Mouse (Mus musculus): ENCODE data around the gene Plk1.

The Plk1 gene

DNA sequence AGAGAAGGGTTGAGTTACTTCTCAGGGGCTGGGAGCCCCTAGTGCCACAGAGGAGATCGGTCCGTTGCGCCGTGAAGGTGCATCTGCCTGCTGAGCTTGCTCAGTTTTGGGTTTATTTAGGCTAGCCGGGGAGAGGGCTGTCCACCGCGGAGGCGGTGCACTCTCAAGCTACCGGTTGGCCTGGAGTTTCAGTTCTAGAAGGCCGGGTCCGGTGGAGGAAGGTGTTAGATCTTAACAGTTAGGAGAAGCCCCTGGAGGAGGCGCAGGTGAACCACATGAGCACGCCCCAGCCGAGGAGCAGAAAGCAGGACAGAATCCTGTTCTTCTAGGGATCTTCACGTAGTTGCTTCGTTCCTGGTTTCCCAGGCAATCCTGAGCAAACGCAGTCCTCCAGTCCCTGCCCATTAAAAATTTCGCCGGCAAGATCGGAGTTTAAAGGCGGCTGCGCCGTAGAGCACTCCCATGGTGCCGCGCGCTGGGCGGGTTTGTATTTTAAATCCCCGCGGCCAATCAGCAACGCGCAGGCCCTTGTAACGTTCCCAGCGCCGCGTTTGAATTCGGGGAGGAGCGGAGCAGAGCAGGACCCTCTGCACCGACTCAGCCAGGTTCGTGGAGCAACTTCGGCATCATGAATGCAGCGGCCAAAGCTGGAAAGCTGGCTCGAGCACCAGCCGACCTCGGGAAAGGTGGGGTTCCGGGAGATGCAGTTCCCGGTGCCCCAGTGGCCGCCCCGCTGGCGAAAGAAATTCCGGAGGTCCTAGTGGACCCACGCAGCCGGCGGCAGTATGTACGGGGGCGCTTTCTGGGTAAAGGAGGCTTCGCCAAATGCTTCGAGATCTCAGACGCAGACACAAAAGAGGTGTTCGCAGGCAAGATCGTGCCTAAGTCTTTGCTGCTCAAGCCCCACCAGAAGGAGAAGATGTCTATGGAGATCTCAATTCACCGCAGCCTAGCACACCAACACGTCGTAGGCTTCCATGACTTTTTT lies at the start of gene Plk1:
Gene Plk1 (plus strand): TSS at position 525 of the 988 bp plus-strand sequence.
- DNase-seq (ENCODE audit: low read depth, low spot score) = peak; percentile 95

DNA sequence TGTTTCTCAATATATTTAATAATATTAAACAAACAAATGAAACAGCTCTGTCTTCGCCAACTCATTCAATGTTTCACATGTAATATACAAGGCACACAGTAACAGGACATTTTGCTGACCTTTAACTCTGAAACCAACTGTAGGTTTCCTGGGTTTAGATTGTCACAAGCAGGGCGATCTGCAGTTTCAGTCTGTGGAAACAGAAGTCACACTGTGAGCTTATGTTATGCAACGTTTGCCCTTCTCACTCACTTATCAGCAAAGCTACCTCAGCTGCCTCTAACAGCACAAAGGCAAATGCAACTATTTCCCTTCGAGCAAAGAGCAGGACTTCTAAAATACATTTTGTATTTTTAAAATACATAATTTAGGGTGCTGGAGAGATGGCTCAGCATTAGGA lies 35.7 kb upstream of the Plk1 start:
- no peak for DNase-seq (ENCODE audit: low read depth, low spot score)

- DNase-seq (ENCODE audit: low read depth, low spot score) = peak; percentile 52
Observed at GRCm38 (mm10) chr7:122125636-122126035, 33.6 kb upstream of the Plk1 start.

- no peak for DNase-seq (ENCODE audit: low read depth, low spot score)
Observed at GRCm38 (mm10) chr7:122126946-122127345, 32.3 kb upstream of the Plk1 start.

- DNase-seq (ENCODE audit: low read depth, low spot score) = no peak
Observed at GRCm38 (mm10) chr7:122131834-122132233, 27.4 kb upstream of the Plk1 start.

GRCm38 (mm10) chr7:122132497-122133337 lies 26.5 kb upstream of the Plk1 start, which contains the start of the genes Palb2 and Dctn5:
Gene Palb2, minus strand, starts transcription at chr7:122132985.
Gene Dctn5, plus strand, starts transcription at chr7:122133041.
- DNase-seq (ENCODE audit: low read depth, low spot score) = peak; percentile 98

DNA sequence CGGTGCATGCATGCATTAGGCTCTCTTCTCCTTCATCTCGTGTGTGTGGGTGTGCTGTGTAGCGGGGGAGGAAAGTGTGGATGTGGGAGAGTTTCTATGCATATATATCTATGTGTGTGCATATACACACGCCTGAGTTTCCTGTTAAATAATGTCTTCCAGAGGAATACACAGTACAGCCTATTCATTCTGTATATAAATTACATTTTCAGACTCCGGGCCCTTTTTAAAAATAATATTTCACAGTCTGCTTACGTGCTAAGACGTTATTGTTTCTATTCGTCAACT lies 26.0 kb upstream of the Plk1 start:
- no peak for DNase-seq (ENCODE audit: low read depth, low spot score)

DNA sequence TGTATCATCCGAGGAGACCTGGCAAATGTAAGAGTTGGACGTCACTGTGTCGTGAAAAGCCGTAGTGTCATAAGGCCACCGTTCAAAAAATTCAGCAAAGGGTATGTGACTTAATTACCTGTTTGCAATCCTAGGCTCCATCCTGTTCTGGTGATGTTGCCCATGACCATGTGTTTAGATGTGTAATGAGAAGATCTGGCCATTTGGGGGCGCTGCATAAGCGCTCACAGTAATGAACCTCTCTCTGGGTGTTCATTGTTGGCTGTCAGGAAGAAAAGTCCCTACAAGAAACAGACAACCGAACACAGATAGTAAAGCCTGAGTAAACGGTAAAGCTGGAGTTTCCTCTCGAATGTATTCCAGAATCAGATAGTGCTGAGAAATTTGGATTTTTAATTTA lies 24.2 kb upstream of the Plk1 start:
- peak; percentile 76 for DNase-seq (ENCODE audit: low read depth, low spot score)

GRCm38 (mm10) chr7:122137071-122137470 lies 22.2 kb upstream of the Plk1 start:
- no peak for DNase-seq (ENCODE audit: low read depth, low spot score)

DNA sequence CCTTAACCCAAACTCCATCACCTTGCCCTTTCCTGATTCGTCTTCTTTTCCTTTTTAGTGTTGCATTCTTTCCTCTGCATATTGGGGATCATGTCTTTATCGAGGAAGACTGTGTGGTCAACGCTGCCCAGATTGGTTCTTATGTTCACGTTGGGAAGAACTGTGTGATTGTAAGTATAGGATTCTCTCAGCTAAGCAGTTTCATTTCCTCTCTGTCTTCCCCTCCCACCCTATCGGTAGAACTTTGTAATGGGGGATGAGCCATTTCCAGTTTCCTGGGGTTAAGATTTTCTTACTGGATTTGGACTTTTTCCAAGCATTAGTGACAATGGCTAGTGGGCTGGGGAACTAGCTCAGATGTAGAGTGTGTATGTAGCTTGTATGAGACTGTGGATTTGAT lies 21.0 kb upstream of the Plk1 start:
- DNase-seq (ENCODE audit: low read depth, low spot score) = no peak

DNA sequence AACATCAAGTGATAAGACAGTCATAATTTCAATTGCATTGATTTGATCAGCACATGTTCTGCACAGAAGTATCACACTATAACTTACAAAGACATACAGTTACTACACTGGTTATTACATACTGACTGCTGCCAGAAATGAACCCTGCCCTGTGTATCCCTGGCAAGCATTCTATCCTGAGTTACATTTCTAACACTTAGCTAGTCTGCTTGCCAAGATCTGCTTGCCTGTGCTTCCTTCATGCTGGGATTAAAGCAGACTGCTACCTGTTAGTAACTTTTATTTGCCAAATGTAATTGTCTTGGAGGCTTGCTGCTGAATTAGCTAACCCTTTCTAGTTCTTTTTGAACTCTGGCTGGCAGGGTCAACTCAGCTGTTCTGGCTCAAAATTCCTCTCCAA lies 18.2 kb upstream of the Plk1 start:
- DNase-seq (ENCODE audit: low read depth, low spot score) = no peak

- DNase-seq (ENCODE audit: low read depth, low spot score) = no peak
Observed at GRCm38 (mm10) chr7:122152473-122152872, 6.8 kb upstream of the Plk1 start.

- no peak for DNase-seq (ENCODE audit: low read depth, low spot score)
Observed at GRCm38 (mm10) chr7:122158488-122158887, 751 bp upstream of the Plk1 start.

GRCm38 (mm10) chr7:122160037-122160436 lies 798 bp downstream of the Plk1 start:
- DNase-seq (ENCODE audit: low read depth, low spot score) = peak; percentile 39

DNA sequence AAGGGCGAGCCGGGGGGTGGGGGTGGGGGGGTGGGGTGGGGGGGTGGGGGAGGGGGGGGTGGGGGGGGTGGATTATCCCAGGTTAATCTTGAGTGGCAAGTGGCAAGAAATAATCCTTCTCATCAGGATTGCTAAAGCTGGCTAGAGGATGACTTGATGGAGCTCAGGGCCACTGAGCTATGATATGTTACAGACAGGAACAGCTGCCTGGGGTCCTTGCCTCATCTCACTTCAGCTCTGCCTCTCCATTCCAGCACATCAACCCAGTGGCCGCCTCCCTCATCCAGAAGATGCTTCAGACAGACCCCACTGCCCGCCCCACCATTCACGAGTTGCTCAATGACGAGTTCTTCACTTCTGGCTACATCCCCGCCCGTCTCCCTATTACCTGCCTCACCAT lies 4.5 kb downstream of the Plk1 start:
- DNase-seq (ENCODE audit: low read depth, low spot score) = no peak

- DNase-seq (ENCODE audit: low read depth, low spot score) = no peak
Observed at GRCm38 (mm10) chr7:122167203-122167602, 8.0 kb downstream of the Plk1 start.

DNA sequence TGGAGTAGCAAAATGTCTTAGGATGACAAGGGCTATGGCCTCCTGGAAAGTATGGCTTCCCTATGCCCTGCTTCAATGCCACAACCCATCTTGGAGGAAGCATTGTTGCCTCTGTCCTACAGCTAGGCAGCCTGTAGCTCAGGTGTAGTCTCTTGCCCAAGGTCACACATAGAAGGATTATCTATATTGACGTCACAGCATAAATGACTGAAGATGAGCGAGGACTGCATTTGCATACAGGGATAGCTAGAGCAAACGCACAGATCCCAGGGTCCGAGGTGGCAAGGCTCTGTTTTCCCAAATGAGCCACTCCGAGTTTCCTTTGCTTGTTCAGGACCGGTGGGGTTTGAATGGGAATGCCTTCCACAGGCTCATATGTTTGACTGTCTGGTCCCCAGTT lies 11.5 kb downstream of the Plk1 start:
- no peak for DNase-seq (ENCODE audit: low read depth, low spot score)

GRCm38 (mm10) chr7:122171613-122172012 lies 12.4 kb downstream of the Plk1 start:
- no peak for DNase-seq (ENCODE audit: low read depth, low spot score)

DNA sequence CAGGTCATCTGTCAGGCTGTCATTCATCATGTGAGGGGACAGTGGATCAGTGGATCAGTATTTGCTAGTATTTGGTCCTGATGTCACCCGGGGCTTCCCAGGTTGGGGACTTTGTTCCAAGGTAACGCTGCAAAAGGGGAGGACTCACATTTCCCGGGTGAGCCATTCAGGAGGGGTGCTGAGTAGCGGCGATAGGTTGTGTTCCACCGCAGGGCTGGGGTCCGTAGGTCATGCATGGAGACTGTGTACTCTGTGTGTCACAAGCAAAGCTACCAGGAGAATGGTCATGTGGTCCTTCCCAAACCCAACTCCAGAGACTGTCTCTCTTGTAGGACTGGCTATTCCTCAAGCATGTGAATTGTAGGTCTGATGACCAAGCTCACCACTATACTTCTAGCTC lies 21.5 kb downstream of the Plk1 start:
- no peak for DNase-seq (ENCODE audit: low read depth, low spot score)

- DNase-seq (ENCODE audit: low read depth, low spot score) = no peak
Observed at GRCm38 (mm10) chr7:122184569-122184968, 25.3 kb downstream of the Plk1 start.

GRCm38 (mm10) chr7:122186043-122186442 lies 26.8 kb downstream of the Plk1 start, which contains the start of gene Ern2:
Gene Ern2, minus strand, starts transcription at chr7:122186207.
- DNase-seq (ENCODE audit: low read depth, low spot score) = no peak

- peak; percentile 84 for DNase-seq (ENCODE audit: low read depth, low spot score)
Observed at GRCm38 (mm10) chr7:122189484-122189883, 30.2 kb downstream of the Plk1 start.
